11 mouse cellular contexts compared by ENCODE assay signal in genomic region chr3:122986386-122986785, GRCm38 (mm10). TPM values are rescaled to one million over a fixed set of nuclear protein-coding genes. Genes with fewer than 3 reads are reported as not detected.
DNase-seq lines count a peak whose midpoint lies in the region; ATAC-seq and TF ChIP-seq lines count a peak whose summit lies in the region.
"Had no signal": no experiment of that assay in that cellular context is flagged by ENCODE, and none has a peak within 500 bp of the region (broad histone marks: within the 10 kb centered on the region; RNA-seq: fewer than 3 reads in every experiment).

No protein-coding gene starts in this region.

- no peaks in the 10 kb centered on the region for H3K9me3 ChIP-seq in heart, embryonic 12.5 days (replicated peaks)
- H3K9me3 ChIP-seq: embryonic facial prominence, embryonic 13.5 days; limb, embryonic 12.5 days had no signal

- peak overlapping the region; percentile 78 for H3K27ac ChIP-seq in heart, embryonic 12.5 days (ENCODE audit: poor library complexity, severe bottlenecking)
- 0 out of 2 replicates have a peak overlapping the region, but pooled peaks have one; percentile 34 for H3K27ac ChIP-seq in olfactory bulb, adult 2 months (ENCODE audit: insufficient read depth, low read depth, low read length)
- H3K27ac ChIP-seq: embryonic facial prominence, embryonic 13.5 days; limb, embryonic 12.5 days had no signal

- no peak for TF ChIP-seq POLR2A in olfactory bulb, adult 2 months (IDR thresholded peaks at IDR 0.05; ENCODE audit: insufficient read depth, low read depth, low read length)

- no peaks in the 10 kb centered on the region for H3K27me3 ChIP-seq in heart, embryonic 12.5 days (replicated peaks)
- H3K27me3 ChIP-seq: embryonic facial prominence, embryonic 13.5 days; limb, embryonic 12.5 days had no signal

- 7% methylated on average over 1 of the region's 1 CpGs for WGBS in heart, embryonic 12.5 days
- 41% methylated on average over 1 of the region's 1 CpGs for WGBS in olfactory bulb, adult 2 months

- TF ChIP-seq CTCF in olfactory bulb, adult 2 months (IDR thresholded peaks at IDR 0.05; ENCODE audit: insufficient read depth, low read depth, low read length) = no peak

- peak overlapping the region; percentile 26; the same call in 1 of the 2 replicates for H3K4me2 ChIP-seq in heart, embryonic 12.5 days

- no peaks in the 10 kb centered on the region for H3K36me3 ChIP-seq in heart, embryonic 12.5 days
- H3K36me3 ChIP-seq: embryonic facial prominence, embryonic 13.5 days; limb, embryonic 12.5 days had no signal

- ATAC-seq in heart, embryonic 12.5 days (ENCODE audit: insufficient number of reproducible peaks, low FRiP score) = no peak

- no peak overlapping the region for H3K9ac ChIP-seq in heart, embryonic 12.5 days
- H3K9ac ChIP-seq: embryonic facial prominence, embryonic 13.5 days; limb, embryonic 12.5 days had no signal

- no peak overlapping the region for H3K4me3 ChIP-seq in heart, embryonic 12.5 days
- no peak overlapping the region for H3K4me3 ChIP-seq in olfactory bulb, adult 2 months (ENCODE audit: insufficient read depth, low read depth, low read length)
- H3K4me3 ChIP-seq: embryonic facial prominence, embryonic 13.5 days had no signal

- peaks cover 31% of the 10 kb centered on the region for H3K4me1 ChIP-seq in heart, embryonic 12.5 days (replicated peaks)
- H3K4me1 ChIP-seq in olfactory bulb, adult 2 months (ENCODE audit: control insufficient read depth, insufficient read depth, low read length) = no peaks in the 10 kb centered on the region

- DNase-seq in heart, adult 8-10 months (ENCODE audit: low spot score) = no peak
- DNase-seq in MN1 (ENCODE audit: low spot score) = peak; percentile 43
- peak; percentile 45 for DNase-seq in kidney, adult 18-20 months
- no peak for DNase-seq in spleen, adult 12 weeks (ENCODE audit: low spot score)
- DNase-seq in thymus, adult 18-20 months = no peak
- DNase-seq in thymus, postnatal 25 days = no peak
- DNase-seq: midbrain, embryonic 14.5 days had no signal

RNA-seq across cellular contexts. Expression of gene Usp53, which starts 2.1 kb away (rescaled TPM):
- 7.9 and 8.8 TPM in 2 replicates for polyA plus RNA-seq in heart, embryonic 12.5 days (2016; fragmentation: Nextera tagmentation; extraction: Ambion mirVana)
- total RNA-seq in heart, adult 8-10 months (2022) = 10 to 100 TPM in 3 of 4 experiments, 1 to 10 TPM in 1; 7.7 to 13.3 (median 11.3) TPM
- polyA plus RNA-seq in olfactory bulb, adult 2 months (2012; ENCODE audit: insufficient read depth, insufficient read length, low replicate concordance, missing spikeins) = not detected in 2 replicates

RNA-seq across cellular contexts. Expression of gene Myoz2, which starts 48.4 kb away (rescaled TPM):
- 154 and 163 TPM in 2 replicates for polyA plus RNA-seq in heart, embryonic 12.5 days (2016; fragmentation: Nextera tagmentation; extraction: Ambion mirVana)
- 1,000 to 10,000 TPM; 1,494 to 1,679 (median 1,556) TPM for total RNA-seq in heart, adult 8-10 months (2022)
- not detected in 2 replicates for polyA plus RNA-seq in olfactory bulb, adult 2 months (2012; ENCODE audit: insufficient read depth, insufficient read length, low replicate concordance, missing spikeins)
- polyA plus RNA-seq: midbrain, embryonic 14.5 days had no signal

Comparison
In these comparisons a context has a peak if more than half of its experiments do, and no peak if none do; other contexts are left out.
1. DNase-seq: peak in MN1 (single experiment) and kidney, adult 18-20 months (single experiment); none in heart, adult 8-10 months (single experiment), spleen, adult 12 weeks (single experiment), thymus, adult 18-20 months (0 of 2) and thymus, postnatal 25 days (single experiment).
2. RNA of gene Myoz2, which starts 48.4 kb away (polyA plus RNA-seq): 154 to 163 TPM in heart, embryonic 12.5 days; not detected in olfactory bulb, adult 2 months; every median in the first group is over 100 times any median in the second.